Mouse (Mus musculus) embryo, embryonic 9.5 days (tissue): ENCODE results near the gene Pax5.
A peak's percentile ranks its signal among the peaks of the same experiment; 100 is the strongest.

Experiments used
- DNase-seq: peaks from one replicate; pipeline ENCODE4 v3.0.0-alpha.2; 2017; ENCODE audit errors: extremely low spot score

The Pax5 gene

GRCm38 (mm10) chr4:44668172-44668571, 42.1 kb downstream of the Pax5 start:
- no peak for DNase-seq

- DNase-seq: no peak
These were observed 42.9 kb downstream of the Pax5 start for GRCm38 (mm10) chr4:44667369-44667768.

- DNase-seq: no peak
These were observed 45.6 kb downstream of the Pax5 start for GRCm38 (mm10) chr4:44664767-44665056.

GRCm38 (mm10) chr4:44664004-44664766, 46.1 kb downstream of the Pax5 start:
- DNase-seq: peak; percentile 58

- no peak for DNase-seq
These were observed 46.8 kb downstream of the Pax5 start for GRCm38 (mm10) chr4:44663489-44663888.

- no peak for DNase-seq
These were observed 65.1 kb downstream of the Pax5 start for GRCm38 (mm10) chr4:44645181-44645580.

GRCm38 (mm10) chr4:44641831-44642587, 68.3 kb downstream of the Pax5 start:
- DNase-seq: peak; percentile 42

GRCm38 (mm10) chr4:44635618-44636017, 74.7 kb downstream of the Pax5 start:
- no peak for DNase-seq

- no peak for DNase-seq
These were observed 76.4 kb downstream of the Pax5 start for GRCm38 (mm10) chr4:44633694-44634524.

GRCm38 (mm10) chr4:44630059-44630458, 80.2 kb downstream of the Pax5 start:
- DNase-seq: no peak

- DNase-seq: no peak
These were observed 82.4 kb downstream of the Pax5 start for GRCm38 (mm10) chr4:44627890-44628289.

- no peak for DNase-seq
These were observed 85.2 kb downstream of the Pax5 start for GRCm38 (mm10) chr4:44625108-44625424.

- DNase-seq: no peak
These were observed 85.8 kb downstream of the Pax5 start for GRCm38 (mm10) chr4:44624232-44625107.

GRCm38 (mm10) chr4:44623435-44623727, 86.9 kb downstream of the Pax5 start:
- DNase-seq: no peak

- DNase-seq: no peak
These were observed 87.4 kb downstream of the Pax5 start for GRCm38 (mm10) chr4:44622682-44623434.

- no peak for DNase-seq
These were observed 90.0 kb downstream of the Pax5 start for GRCm38 (mm10) chr4:44620241-44620640.

- DNase-seq: no peak
These were observed 96.1 kb downstream of the Pax5 start for GRCm38 (mm10) chr4:44614066-44614667.

- DNase-seq: no peak
These were observed 97.9 kb downstream of the Pax5 start for GRCm38 (mm10) chr4:44612392-44612791.

GRCm38 (mm10) chr4:44605453-44605852, 104.8 kb downstream of the Pax5 start:
- no peak for DNase-seq

GRCm38 (mm10) chr4:44602257-44602801, 108.0 kb downstream of the Pax5 start:
- peak; percentile 66 for DNase-seq
